24 mouse cellular contexts compared by ENCODE assay signal in the genomic region with DNA sequence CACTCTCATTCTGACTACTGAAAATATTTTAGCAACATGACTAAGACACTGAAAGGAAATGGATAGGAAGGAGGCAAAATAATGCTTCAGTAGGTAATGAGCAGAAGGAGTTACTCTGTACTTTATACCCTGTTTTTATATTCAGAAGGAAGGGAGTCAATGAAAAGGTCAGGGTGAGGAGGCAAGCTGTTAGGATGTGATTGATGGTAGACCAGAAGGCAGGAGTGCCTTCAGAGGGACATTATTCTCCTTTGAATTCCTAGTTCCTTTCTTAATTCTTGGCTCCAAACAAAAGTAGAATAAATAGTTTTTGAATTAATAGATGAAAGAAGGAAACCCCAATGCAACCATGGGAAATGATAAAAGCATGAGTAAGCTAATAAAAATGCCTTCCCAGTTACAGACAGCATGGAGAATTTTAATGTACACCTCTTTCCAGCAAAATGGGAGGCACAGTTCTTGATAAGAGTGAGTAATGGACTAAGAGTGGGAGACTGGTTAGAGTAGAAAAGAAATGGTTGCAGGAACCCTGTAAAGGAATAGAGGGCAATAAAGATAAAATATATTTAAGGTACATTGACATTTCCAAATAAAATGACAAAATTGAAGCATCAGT. TPM values are rescaled to one million over a fixed set of nuclear protein-coding genes. Genes with fewer than 3 reads are reported as not detected.
"Had no signal": no experiment of that assay in that cellular context is flagged by ENCODE, and none has a peak within 500 bp of the region (broad histone marks: within the 10 kb centered on the region; RNA-seq: fewer than 3 reads in every experiment).

No protein-coding gene starts in this region.

- H3K4me2 ChIP-seq: limb, embryonic 13.5 days; liver, embryonic 12.5 days; liver, embryonic 15.5 days; lung, embryonic 15.5 days; midbrain, embryonic 13.5 days; neural tube, embryonic 13.5 days; stomach, embryonic 15.5 days had no signal

- DNase-seq: kidney, postnatal 10 days; kidney, postnatal 4 days; liver; lung, adult 18-20 months; lung, postnatal 10 days; lung, postnatal 36 days; retina, postnatal 1 day; right cerebral cortex, postnatal 25 days; spleen, adult 18-20 months; thymus, postnatal 25 days had no signal

- H3K27me3 ChIP-seq: limb, embryonic 13.5 days; liver, embryonic 12.5 days; liver, embryonic 15.5 days; lung, embryonic 15.5 days; megakaryocyte, embryonic 14.5 days; midbrain, embryonic 13.5 days; neural tube, embryonic 13.5 days; stomach, embryonic 15.5 days had no signal

- ATAC-seq: intestine, postnatal 0 days; liver, embryonic 12.5 days; midbrain, embryonic 13.5 days; midbrain, embryonic 16.5 days had no signal

- H3K9me3 ChIP-seq: limb, embryonic 10.5 days; limb, embryonic 13.5 days; liver, embryonic 12.5 days; liver, embryonic 15.5 days; lung, embryonic 15.5 days; megakaryocyte, embryonic 14.5 days; midbrain, embryonic 10.5 days; midbrain, embryonic 13.5 days; neural tube, embryonic 13.5 days; stomach, embryonic 15.5 days had no signal

- H3K4me1 ChIP-seq: liver, embryonic 12.5 days; liver, embryonic 15.5 days; lung, embryonic 15.5 days; midbrain, embryonic 13.5 days; stomach, embryonic 15.5 days had no signal

- H3K27ac ChIP-seq: limb, embryonic 10.5 days; limb, embryonic 13.5 days; liver, embryonic 12.5 days; liver, embryonic 15.5 days; lung, embryonic 15.5 days; midbrain, embryonic 10.5 days; midbrain, embryonic 13.5 days; neural tube, embryonic 13.5 days; stomach, embryonic 15.5 days had no signal

- H3K9ac ChIP-seq: limb, embryonic 13.5 days; liver, embryonic 12.5 days; liver, embryonic 15.5 days; lung, embryonic 15.5 days; midbrain, embryonic 13.5 days; neural tube, embryonic 13.5 days; stomach, embryonic 15.5 days had no signal

- H3K36me3 ChIP-seq: limb, embryonic 10.5 days; limb, embryonic 13.5 days; liver, embryonic 12.5 days; liver, embryonic 15.5 days; lung, embryonic 15.5 days; midbrain, embryonic 10.5 days; midbrain, embryonic 13.5 days; neural tube, embryonic 13.5 days; stomach, embryonic 15.5 days had no signal

- H3K4me3 ChIP-seq: limb, embryonic 10.5 days; limb, embryonic 13.5 days; liver, embryonic 12.5 days; liver, embryonic 15.5 days; lung, embryonic 15.5 days; megakaryocyte, embryonic 14.5 days; midbrain, embryonic 10.5 days; midbrain, embryonic 13.5 days; myocyte; neural tube, embryonic 13.5 days; stomach, embryonic 15.5 days had no signal

RNA-seq across cellular contexts. Expression of gene Speer4f1, which starts 36.3 kb away (rescaled TPM):
- polyA plus RNA-seq: intestine, postnatal 0 days; limb, embryonic 10.5 days; limb, embryonic 13.5 days; liver, embryonic 12.5 days; liver, embryonic 15.5 days; lung, embryonic 15.5 days; midbrain, embryonic 10.5 days; midbrain, embryonic 13.5 days; midbrain, embryonic 16.5 days; myocyte; neural tube, embryonic 13.5 days; stomach, embryonic 15.5 days; thymus, postnatal 0 days had no signal
